Mouse (Mus musculus) hematopoietic stem cell, adult 5-6 weeks (primary cell): ENCODE data around the gene Fam45a. TPM values are rescaled to one million over a fixed set of nuclear protein-coding genes. Genes with fewer than 3 reads are reported as not detected.
A peak's percentile ranks its signal among the peaks of the same experiment; 100 is the strongest.

Experiments used
- ATAC-seq, 2 experiments: fragments of 125-278 bp in 1 of 2; replicated peaks in 1 of 2; 2 replicates each; pipeline ENCODE4 v1.8.0; 2016 to 2017; ENCODE audit warnings: inconsistent platforms in 2 of 2, mild to moderate bottlenecking in 2 of 2, moderate number of reproducible peaks in 2 of 2, low read depth in 1 of 2, moderate TSS enrichment in 1 of 2; ENCODE audit not compliant: low FRiP score in 2 of 2, poor library complexity in 2 of 2, severe bottlenecking in 2 of 2, insufficient read depth in 1 of 2, low TSS enrichment in 1 of 2
- total RNA-seq: library from RNA; stranded (forward); fragments of 172-1452, 232-1000 nt; gene quantifications from 2 replicates; pipeline ENCODE4 v1.2.3, GENCODE M21; 2017

The Fam45a gene
- total RNA-seq = 21.0 and 22.3 TPM in 2 replicates

GRCm38 (mm10) chr19:60811098-60812035, at the start of gene Fam45a:
Fam45a (plus strand) TSS chr19:60811585.
- ATAC-seq = peak; percentile 100

GRCm38 (mm10) chr19:60773366-60773765, 38.0 kb upstream of the Fam45a start:
- no peak for ATAC-seq

- no peak for ATAC-seq
Observed at GRCm38 (mm10) chr19:60782034-60782433, 29.4 kb upstream of the Fam45a start.

GRCm38 (mm10) chr19:60784712-60785111, 26.7 kb upstream of the Fam45a start:
- no peak for ATAC-seq

GRCm38 (mm10) chr19:60787465-60788150, 23.8 kb upstream of the Fam45a start:
- no peak for ATAC-seq

GRCm38 (mm10) chr19:60788214-60788960, 23.0 kb upstream of the Fam45a start:
- ATAC-seq = no peak

- no peak for ATAC-seq
Observed at GRCm38 (mm10) chr19:60789452-60789851, 21.9 kb upstream of the Fam45a start.

GRCm38 (mm10) chr19:60789919-60790506, 21.4 kb upstream of the Fam45a start:
- peak; percentile 38 to 49; a peak in 3 of 4 replicates for ATAC-seq

GRCm38 (mm10) chr19:60790551-60791161, 20.7 kb upstream of the Fam45a start, which contains the start of gene Eif3a:
Eif3a (minus strand) TSS chr19:60790658.
- ATAC-seq = peak; percentile 82 to 85

- no peak for ATAC-seq
Observed at GRCm38 (mm10) chr19:60791164-60791563, 20.2 kb upstream of the Fam45a start.

GRCm38 (mm10) chr19:60793170-60793707, 18.1 kb upstream of the Fam45a start:
- no peak for ATAC-seq

- ATAC-seq = no peak; a peak in 1 of 4 replicates
Observed at GRCm38 (mm10) chr19:60795244-60795643, 16.1 kb upstream of the Fam45a start.

- ATAC-seq = no peak
Observed at GRCm38 (mm10) chr19:60797415-60797814, 14.0 kb upstream of the Fam45a start.

- ATAC-seq = peak in 1 of 2 experiments; percentile 62; a peak in 1 of 4 replicates
Observed at GRCm38 (mm10) chr19:60799867-60800569, 11.4 kb upstream of the Fam45a start.

- ATAC-seq = no peak
Observed at GRCm38 (mm10) chr19:60804903-60805302, 6.5 kb upstream of the Fam45a start.

GRCm38 (mm10) chr19:60809927-60810326, 1.5 kb upstream of the Fam45a start:
- ATAC-seq = no peak
